ENCODE assay signal across 19 mouse cellular contexts in the genomic region with DNA sequence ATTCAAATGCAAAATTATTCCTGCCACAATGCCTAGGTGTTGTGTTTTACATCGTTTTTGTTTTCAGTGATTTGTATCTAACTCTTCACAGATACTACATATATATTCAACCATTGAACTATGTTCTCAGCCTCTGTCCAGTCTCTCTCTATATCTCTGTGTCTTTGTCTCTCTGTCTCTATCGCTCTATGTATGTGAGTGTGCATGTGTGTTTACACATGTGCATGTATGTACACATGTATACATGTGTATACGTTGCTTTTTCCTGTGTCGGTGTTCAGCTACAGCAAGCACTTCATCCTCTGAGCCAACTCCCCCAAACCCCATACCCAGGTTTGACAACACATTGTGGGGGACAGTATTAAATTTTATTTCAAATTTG. TPM values are rescaled to one million over a fixed set of nuclear protein-coding genes. Genes with fewer than 3 reads are reported as not detected.
DNase-seq lines count a peak whose midpoint lies in the region; ATAC-seq and TF ChIP-seq lines count a peak whose summit lies in the region.
"Had no signal": no experiment of that assay in that cellular context is flagged by ENCODE, and none has a peak within 500 bp of the region (broad histone marks: within the 10 kb centered on the region; RNA-seq: fewer than 3 reads in every experiment).

No protein-coding gene starts in this region.

- no peak for DNase-seq in layer of hippocampus, adult 2 months (ENCODE audit: low spot score in 2 of 2)
- DNase-seq in layer of hippocampus, adult 9-11 months, result no peak
- no peak for DNase-seq in midbrain, postnatal 0 days (ENCODE audit: low spot score)
- DNase-seq in heart, adult 9 months (ENCODE audit: low spot score in 2 of 2), result no peak
- DNase-seq in kidney, adult 2 months, result no peak
- DNase-seq: adrenal gland, postnatal 36 days; B cell, adult 2 months; cerebellum, adult 2 months; cerebellum, postnatal 36 days; gastrocnemius, adult 2 months; heart, postnatal 14 days; kidney, adult 9 months; thymus, postnatal 25 days had no signal

- no peak overlapping the region for H3K4me2 ChIP-seq in forebrain, embryonic 13.5 days
- H3K4me2 ChIP-seq in hindbrain, embryonic 16.5 days (ENCODE audit: low read length), result no peak overlapping the region
- H3K4me2 ChIP-seq in midbrain, postnatal 0 days (ENCODE audit: low read depth, low read length, poor library complexity, severe bottlenecking), result no peak overlapping the region
- H3K4me2 ChIP-seq: heart, embryonic 12.5 days had no signal

- H3K4me1 ChIP-seq in forebrain, embryonic 13.5 days, result peaks cover 6% of the 10 kb centered on the region; the same call in 1 of the 2 replicates
- no peaks in the 10 kb centered on the region for H3K4me1 ChIP-seq in hindbrain, embryonic 16.5 days (ENCODE audit: control insufficient read depth, insufficient read depth, low read depth, low read length)
- no peaks in the 10 kb centered on the region for H3K4me1 ChIP-seq in midbrain, postnatal 0 days (ENCODE audit: insufficient read depth, low read length)
- no peaks in the 10 kb centered on the region for H3K4me1 ChIP-seq in kidney, adult 2 months (ENCODE audit: control insufficient read depth, insufficient read depth, low read length)
- H3K4me1 ChIP-seq: embryonic facial prominence, embryonic 10.5 days; heart, embryonic 12.5 days had no signal

- no peak for TF ChIP-seq CTCF in layer of hippocampus, adult 2 months (conservative IDR thresholded peaks at IDR 0.05)
- TF ChIP-seq CTCF in midbrain, postnatal 0 days (IDR thresholded peaks at IDR 0.05), result no peak
- no peak for TF ChIP-seq CTCF in kidney, adult 2 months (conservative IDR thresholded peaks at IDR 0.05; ENCODE audit: insufficient read depth, insufficient read length, low read depth, low read length)

- 53% methylated on average over 4 of the region's 4 CpGs for WGBS in forebrain, embryonic 13.5 days
- WGBS in hindbrain, embryonic 16.5 days, result 64% methylated on average over 4 of the region's 4 CpGs
- WGBS in midbrain, postnatal 0 days, result 51% methylated on average over 4 of the region's 4 CpGs
- WGBS in kidney, adult 2 months, result 68% methylated on average over 4 of the region's 4 CpGs

- no peaks in the 10 kb centered on the region for H3K36me3 ChIP-seq in forebrain, embryonic 13.5 days (ENCODE audit: poor library complexity, severe bottlenecking)
- H3K36me3 ChIP-seq in hindbrain, embryonic 16.5 days (ENCODE audit: control insufficient read depth, insufficient read depth, low read length), result no peaks in the 10 kb centered on the region
- H3K36me3 ChIP-seq in midbrain, postnatal 0 days (ENCODE audit: insufficient read depth, low read length), result no peaks in the 10 kb centered on the region
- no peaks in the 10 kb centered on the region for H3K36me3 ChIP-seq in kidney, adult 2 months (ENCODE audit: control insufficient read depth, insufficient read depth, low read length)
- H3K36me3 ChIP-seq: embryonic facial prominence, embryonic 10.5 days; heart, embryonic 12.5 days had no signal

- ATAC-seq in forebrain, embryonic 13.5 days, result no peak
- ATAC-seq in hindbrain, embryonic 16.5 days, result peak; percentile 61
- ATAC-seq in midbrain, postnatal 0 days (ENCODE audit: low FRiP score), result peak; percentile 16; the same call in 1 of the 2 replicates

- H3K9ac ChIP-seq in forebrain, embryonic 13.5 days, result no peak overlapping the region
- no peak overlapping the region for H3K9ac ChIP-seq in hindbrain, embryonic 16.5 days (ENCODE audit: low read depth, low read length)
- no peak overlapping the region for H3K9ac ChIP-seq in midbrain, postnatal 0 days (replicated peaks; ENCODE audit: low read length, poor library complexity, severe bottlenecking)
- H3K9ac ChIP-seq: heart, embryonic 12.5 days; liver, embryonic 14.5 days had no signal

- no peak overlapping the region for H3K4me3 ChIP-seq in layer of hippocampus, adult 2 months
- no peak overlapping the region for H3K4me3 ChIP-seq in forebrain, embryonic 13.5 days
- no peak overlapping the region for H3K4me3 ChIP-seq in hindbrain, embryonic 16.5 days (ENCODE audit: low read length)
- no peak overlapping the region for H3K4me3 ChIP-seq in midbrain, postnatal 0 days (ENCODE audit: low read depth, low read length)
- H3K4me3 ChIP-seq in kidney, adult 2 months (ENCODE audit: insufficient read depth, low read depth, low read length), result no peak overlapping the region
- H3K4me3 ChIP-seq: embryonic facial prominence, embryonic 10.5 days; gastrocnemius, adult 2 months; heart, embryonic 12.5 days had no signal

- no peaks in the 10 kb centered on the region for H3K27me3 ChIP-seq in forebrain, embryonic 13.5 days
- H3K27me3 ChIP-seq in hindbrain, embryonic 16.5 days (replicated peaks; ENCODE audit: control insufficient read depth, insufficient read depth, low read length), result no peaks in the 10 kb centered on the region
- H3K27me3 ChIP-seq in midbrain, postnatal 0 days (ENCODE audit: insufficient read depth, low read length), result no peaks in the 10 kb centered on the region
- H3K27me3 ChIP-seq in kidney, adult 2 months (replicated peaks; ENCODE audit: control insufficient read depth, insufficient read depth, low read length), result no peaks in the 10 kb centered on the region
- H3K27me3 ChIP-seq: heart, embryonic 12.5 days had no signal

- TF ChIP-seq POLR2A in kidney, adult 2 months (IDR thresholded peaks at IDR 0.05; ENCODE audit: low read depth, low read length), result no peak

- peak overlapping the region; percentile 73 for H3K27ac ChIP-seq in layer of hippocampus, adult 2 months
- 0 out of 2 replicates have a peak overlapping the region, but pooled peaks have one; percentile 19 for H3K27ac ChIP-seq in forebrain, embryonic 13.5 days
- H3K27ac ChIP-seq in hindbrain, embryonic 16.5 days (ENCODE audit: low read depth, low read length), result peak overlapping the region; percentile 48; the same call in 1 of the 2 replicates
- peak overlapping the region; percentile 51 for H3K27ac ChIP-seq in midbrain, postnatal 0 days (ENCODE audit: low read depth, low read length)
- no peak overlapping the region for H3K27ac ChIP-seq in kidney, adult 2 months (ENCODE audit: insufficient read depth, low read depth, low read length)
- H3K27ac ChIP-seq: embryonic facial prominence, embryonic 10.5 days; gastrocnemius, adult 2 months; liver, embryonic 14.5 days; macrophage had no signal

- H3K9me3 ChIP-seq in forebrain, embryonic 13.5 days (replicated peaks), result no peaks in the 10 kb centered on the region
- H3K9me3 ChIP-seq in hindbrain, embryonic 16.5 days (ENCODE audit: control insufficient read depth, low read length), result no peaks in the 10 kb centered on the region
- H3K9me3 ChIP-seq in midbrain, postnatal 0 days (ENCODE audit: low read length), result no peaks in the 10 kb centered on the region
- H3K9me3 ChIP-seq: embryonic facial prominence, embryonic 10.5 days; heart, embryonic 12.5 days had no signal

RNA-seq across cellular contexts. Expression of a gene that starts 15.5 kb away (rescaled TPM):
- 10 to 100 TPM; 12.9 to 15.3 TPM for total RNA-seq in layer of hippocampus, adult 2 months (2021)
- 17.2 and 18.7 TPM in 2 replicates for polyA plus RNA-seq in forebrain, embryonic 13.5 days (2015; fragmentation: Nextera tagmentation; extraction: Ambion mirVana)
- 23.2 and 27.7 TPM in 2 replicates for polyA plus RNA-seq in hindbrain, embryonic 16.5 days (2015; fragmentation: Nextera tagmentation; extraction: Ambion mirVana)
- 21.2 and 23.2 TPM in 2 replicates for total RNA-seq in midbrain, postnatal 0 days (2014; rRNA removed)
- 24.0 and 28.0 TPM in 2 replicates for polyA plus RNA-seq in midbrain, postnatal 0 days (2015; fragmentation: Nextera tagmentation; extraction: Ambion mirVana)
- 1.3 and 1.6 TPM in 2 replicates for polyA plus RNA-seq in kidney, adult 2 months (2012; rRNA removed)

RNA-seq across cellular contexts. Expression of a gene that starts 51.2 kb away (rescaled TPM):
- total RNA-seq in layer of hippocampus, adult 2 months (2021), result 100 to 1,000 TPM; 384 to 391 TPM
- 547 and 561 TPM in 2 replicates for polyA plus RNA-seq in forebrain, embryonic 13.5 days (2015; fragmentation: Nextera tagmentation; extraction: Ambion mirVana)
- polyA plus RNA-seq in hindbrain, embryonic 16.5 days (2015; fragmentation: Nextera tagmentation; extraction: Ambion mirVana), result 541 and 552 TPM in 2 replicates
- total RNA-seq in midbrain, postnatal 0 days (2014; rRNA removed), result 355 and 449 TPM in 2 replicates
- 603 and 621 TPM in 2 replicates for polyA plus RNA-seq in midbrain, postnatal 0 days (2015; fragmentation: Nextera tagmentation; extraction: Ambion mirVana)
- 20.9 and 33.3 TPM in 2 replicates for polyA plus RNA-seq in kidney, adult 2 months (2012; rRNA removed)

Comparison
In these comparisons a context has a peak if more than half of its experiments do, and no peak if none do; other contexts are left out.
1. RNA of a gene that starts 51.2 kb away (polyA plus RNA-seq): 603 to 621 TPM in midbrain, postnatal 0 days, 547 to 561 TPM in forebrain, embryonic 13.5 days and 541 to 552 TPM in hindbrain, embryonic 16.5 days; 20.9 to 33.3 TPM in kidney, adult 2 months; every median in the first group is over 10 times any median in the second.